Mouse (Mus musculus) forebrain, postnatal 0 days (tissue): Measurements from ENCODE around the gene Best2. TPM values are rescaled to one million over a fixed set of nuclear protein-coding genes. Genes with fewer than 3 reads are reported as not detected.

Source experiments
- ATAC-seq: fragments of 200-750 bp; cut with Nextera tagmentation; 2 replicates; pipeline ENCODE4 v1.8.0; 2017; ENCODE audit warnings: mild to moderate bottlenecking, moderate library complexity
- DNase-seq: peaks from one replicate; pipeline ENCODE4 v3.0.0-alpha.2; 2015
- H3K27ac ChIP-seq: fragments of 300-500 bp; sonication (generic); 2 replicates; pipeline ENCODE4 v1.5.1; 2014; ENCODE audit warnings: low read depth, mild to moderate bottlenecking, antibody characterized with exemption, low read length, moderate library complexity, mixed read lengths
- H3K27me3 ChIP-seq: fragments of 300-500 bp; sonication (generic); 2 replicates; pipeline ENCODE4 v1.6.1; 2014; ENCODE audit warnings: mild to moderate bottlenecking, low read length, mixed read lengths; ENCODE audit not compliant: insufficient read depth
- H3K36me3 ChIP-seq: fragments of 300-500 bp; sonication (generic); 2 replicates; pipeline ENCODE4 v1.6.1; 2014; ENCODE audit warnings: mild to moderate bottlenecking, moderate library complexity; ENCODE audit not compliant: insufficient read depth
- H3K4me1 ChIP-seq: fragments of 300-500 bp; sonication (generic); 2 replicates; pipeline ENCODE4 v1.6.1; 2014; ENCODE audit warnings: antibody characterized with exemption; ENCODE audit not compliant: insufficient read depth
- H3K4me2 ChIP-seq: fragments of 300-500 bp; sonication (generic); 2 replicates; pipeline ENCODE4 v1.6.1; 2014; ENCODE audit warnings: low read depth, mild to moderate bottlenecking, moderate library complexity
- H3K4me3 ChIP-seq: fragments of 300-500 bp; sonication (generic); 2 replicates; pipeline ENCODE4 v1.5.1; 2014; ENCODE audit warnings: low read depth, low read length, mixed read lengths
- H3K9ac ChIP-seq: fragments of 300-500 bp; sonication (generic); 2 replicates; pipeline ENCODE4 v1.6.1; 2014; ENCODE audit warnings: mild to moderate bottlenecking
- H3K9me3 ChIP-seq: fragments of 300-500 bp; sonication (generic); 2 replicates; pipeline ENCODE4 v1.6.1; 2016; ENCODE audit warnings: low read length
- CTCF ChIP-seq: sonication (generic); IDR thresholded peaks from 2 replicates; pipeline ENCODE4 v1.5.1; 2016; ENCODE audit warnings: antibody characterized with exemption, control low read depth, low read depth
- WGBS: fragments of 180-500 bp; shearing (Covaris S2); extraction: QIAGEN DNeasy Blood & Tissue Kit; methylation state at CpG from one replicate; pipeline ENCODE4 v1.1.7; 2014; 5-methylcytosine and 5-hydroxymethylcytosine counted together
- polyA plus RNA-seq: library from polyadenylated mRNA; unstranded; fragments of >200 nt; fragmentation: Nextera tagmentation; extraction: Ambion mirVana; gene quantifications from 2 replicates; pipeline ENCODE4 v1.2.1, GENCODE M21; 2015
- total RNA-seq: library from RNA; depleted of rRNA; stranded (reverse); fragments of >200 nt; gene quantifications from 2 replicates; pipeline ENCODE4 v1.2.3, GENCODE M21; 2014

Gene Best2
- total and polyA plus RNA-seq, 2 experiments from 2014 or later: 0.15 TPM; not detected in 1

DNA sequence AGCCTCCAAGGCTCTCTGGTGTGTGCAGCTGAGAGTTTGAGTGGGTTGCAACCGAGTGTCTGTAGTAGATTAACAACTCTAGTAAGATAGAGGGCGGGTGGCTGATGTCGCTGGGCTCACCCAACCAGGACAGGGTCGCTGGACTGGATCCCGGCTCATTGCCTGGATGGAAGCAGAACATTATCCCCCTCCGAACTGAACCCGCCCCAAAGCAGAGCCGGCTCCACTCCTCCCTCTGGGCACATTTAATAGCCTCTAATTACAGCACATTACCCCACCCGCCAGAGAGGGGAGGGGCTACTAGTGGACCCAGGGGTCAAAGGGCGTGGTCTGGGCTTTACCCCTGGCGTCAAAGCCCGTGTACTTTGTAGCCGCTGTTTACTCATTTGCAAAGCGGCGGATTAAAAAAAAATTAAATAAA is 25.0 kb downstream of the Best2 start:
- ATAC-seq (no peak), DNase-seq (no peak)
- Histone ChIP-seq H3K9ac (no peak overlapping the region), H3K36me3 (no peaks in the 10 kb centered on the region), H3K4me3 (peak overlapping the region; percentile 69; the same call in 1 of the 2 replicates), H3K4me1 (peaks cover 21% of the 10 kb centered on the region), H3K27ac (no peak overlapping the region), H3K9me3 (no peaks in the 10 kb centered on the region), H3K27me3 (no peaks in the 10 kb centered on the region; the same call in 1 of the 2 replicates), H3K4me2 (peak overlapping the region; percentile 92)
- no peak for TF ChIP-seq CTCF
- 12% methylated on average over 15 of the region's 15 CpGs for WGBS

GRCm38 (mm10) chr8:84987903-84988302 is 26.4 kb downstream of the Best2 start:
- Histone ChIP-seq H3K4me3 (no peak overlapping the region), H3K9me3 (no peaks in the 10 kb centered on the region), H3K27me3 (no peaks in the 10 kb centered on the region; the same call in 1 of the 2 replicates), H3K27ac (no peak overlapping the region), H3K9ac (no peak overlapping the region), H3K4me1 (peaks cover 21% of the 10 kb centered on the region), H3K4me2 (no peak overlapping the region), H3K36me3 (no peaks in the 10 kb centered on the region)
- WGBS: 76% methylated on average over 2 of the region's 2 CpGs
- ATAC-seq (no peak), DNase-seq (no peak)
- no peak for TF ChIP-seq CTCF

GRCm38 (mm10) chr8:84987388-84987787 is 26.9 kb downstream of the Best2 start:
- H3K36me3 ChIP-seq: no peaks in the 10 kb centered on the region
- H3K4me2 ChIP-seq: no peak overlapping the region
- H3K27me3 ChIP-seq: no peaks in the 10 kb centered on the region; the same call in 1 of the 2 replicates
- ATAC-seq: no peak
- H3K4me3 ChIP-seq: no peak overlapping the region
- H3K27ac ChIP-seq: no peak overlapping the region
- TF ChIP-seq CTCF: no peak
- no peaks in the 10 kb centered on the region for H3K9me3 ChIP-seq
- H3K9ac ChIP-seq: no peak overlapping the region
- 85% methylated on average over 5 of the region's 5 CpGs for WGBS
- H3K4me1 ChIP-seq: peaks cover 21% of the 10 kb centered on the region
- no peak for DNase-seq

DNA sequence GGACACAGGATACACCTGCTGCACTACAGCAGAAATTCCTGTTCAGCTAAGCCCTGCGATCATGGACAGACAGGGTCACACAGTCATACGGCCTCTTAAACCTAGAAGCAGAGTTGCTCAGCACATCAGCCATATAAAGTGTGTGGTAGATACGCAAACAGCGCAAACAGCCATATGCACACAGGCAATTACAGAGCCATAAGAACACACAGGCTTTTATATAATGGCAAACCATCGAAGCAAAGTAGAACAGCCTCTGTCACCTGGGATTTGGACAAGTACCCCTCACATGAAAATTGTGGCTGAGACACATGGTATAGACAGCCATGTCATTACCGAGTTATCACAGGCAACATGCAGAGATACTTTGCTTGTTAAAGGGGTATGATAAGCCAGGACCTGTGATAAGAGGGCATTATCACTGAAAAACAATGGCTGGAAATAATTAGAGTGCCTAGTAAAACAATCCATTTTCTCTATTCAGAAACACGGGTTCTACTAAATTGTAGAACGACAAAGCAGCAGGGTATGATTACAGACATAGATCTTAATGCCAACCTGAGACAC is 27.9 kb downstream of the Best2 start:
- Histone ChIP-seq H3K9ac (0 out of 2 replicates have a peak overlapping the region, but pooled peaks have one; percentile 61), H3K36me3 (no peaks in the 10 kb centered on the region), H3K27ac (peak overlapping the region; percentile 78), H3K27me3 (no peaks in the 10 kb centered on the region; the same call in 1 of the 2 replicates), H3K4me2 (peak overlapping the region; percentile 98), H3K9me3 (no peaks in the 10 kb centered on the region), H3K4me3 (peak overlapping the region; percentile 54), H3K4me1 (peaks cover 21% of the 10 kb centered on the region)
- ATAC-seq: no peak
- no peak for TF ChIP-seq CTCF
- no peak for DNase-seq
- 25% methylated on average over 8 of the region's 8 CpGs for WGBS

GRCm38 (mm10) chr8:84985684-84986378 is 28.5 kb downstream of the Best2 start:
- DNase-seq (peak; percentile 96), ATAC-seq (peak; percentile 87)
- H3K4me1 ChIP-seq: peaks cover 15% of the 10 kb centered on the region
- H3K4me2 ChIP-seq: peak overlapping the region; percentile 98
- under 1% methylated on average over 53 of the region's 53 CpGs for WGBS
- H3K4me3 ChIP-seq: peak overlapping the region; percentile 54
- H3K9ac ChIP-seq: peak overlapping the region; percentile 61
- no peaks in the 10 kb centered on the region; the same call in 1 of the 2 replicates for H3K27me3 ChIP-seq
- H3K9me3 ChIP-seq: no peaks in the 10 kb centered on the region
- TF ChIP-seq CTCF: no peak
- peak overlapping the region; percentile 78 for H3K27ac ChIP-seq
- H3K36me3 ChIP-seq: no peaks in the 10 kb centered on the region

GRCm38 (mm10) chr8:84985049-84985683 is 29.2 kb downstream of the Best2 start:
- Histone ChIP-seq H3K9ac (peak overlapping the region; percentile 61), H3K4me3 (peak overlapping the region; percentile 54), H3K4me2 (peak overlapping the region; percentile 98), H3K4me1 (peaks cover 15% of the 10 kb centered on the region), H3K27me3 (no peaks in the 10 kb centered on the region; the same call in 1 of the 2 replicates), H3K9me3 (no peaks in the 10 kb centered on the region), H3K36me3 (no peaks in the 10 kb centered on the region), H3K27ac (peak overlapping the region; percentile 78)
- 1% methylated on average over 23 of the region's 23 CpGs for WGBS
- no peak for TF ChIP-seq CTCF
- ATAC-seq: no peak
- DNase-seq: no peak
